Mouse (Mus musculus): Measurements from ENCODE around the gene Aldh16a1. TPM values are rescaled to one million over a fixed set of nuclear protein-coding genes. Genes with fewer than 3 reads are reported as not detected.
"Not testable (repeated sequence)": the region's sequence is repeated elsewhere in the genome, so short reads cannot be mapped to it uniquely, and the experiment has no call there.

Gene Aldh16a1
- polyA plus RNA-seq, 1 experiment from 2014 or later: 28.7 TPM

GRCm38 (mm10) chr7:45129776-45130512 is 24.4 kb downstream of the Aldh16a1 start:
- Histone ChIP-seq H3K27me3 (ENCODE audit: control insufficient read depth, insufficient read depth, low read length) (no peaks in the 10 kb centered on the region), H3K9ac (ENCODE audit: low read depth, low read length) (peak overlapping the region; percentile 77), H3K4me3 (ENCODE audit: low read depth, low read length) (peak overlapping the region; percentile 93), H3K36me3 (ENCODE audit: control insufficient read depth, insufficient read depth, low read length) (peaks cover 24% of the 10 kb centered on the region), H3K4me1 (ENCODE audit: control insufficient read depth, insufficient read depth, low read length) (peaks cover 22% of the 10 kb centered on the region), H3K4me2 (peak overlapping the region; percentile 83), H3K27ac (ENCODE audit: low read depth, low read length) (peak overlapping the region; percentile 85; the same call in 1 of the 2 replicates), H3K9me3 (replicated peaks; ENCODE audit: control insufficient read depth, low read length) (no peaks in the 10 kb centered on the region)
- WGBS (ENCODE audit: insufficient replicate concordance): 49% methylated on average over 15 of the region's 15 CpGs
- no peak for ATAC-seq (replicated peaks; ENCODE audit: insufficient number of reproducible peaks, low FRiP score, low TSS enrichment)

- H3K4me1 ChIP-seq (ENCODE audit: control insufficient read depth, insufficient read depth, low read length): peaks cover 25% of the 10 kb centered on the region
- H3K36me3 ChIP-seq (ENCODE audit: control insufficient read depth, insufficient read depth, low read length): peaks cover 24% of the 10 kb centered on the region
- H3K27me3 ChIP-seq (ENCODE audit: control insufficient read depth, insufficient read depth, low read length): no peaks in the 10 kb centered on the region
- peak overlapping the region; percentile 77 for H3K9ac ChIP-seq (ENCODE audit: low read depth, low read length)
- peak overlapping the region; percentile 93 for H3K4me3 ChIP-seq (ENCODE audit: low read depth, low read length)
- H3K4me2 ChIP-seq: peak overlapping the region; percentile 83
- no peaks in the 10 kb centered on the region for H3K9me3 ChIP-seq (replicated peaks; ENCODE audit: control insufficient read depth, low read length)
- ATAC-seq (replicated peaks; ENCODE audit: insufficient number of reproducible peaks, low FRiP score, low TSS enrichment): peak; percentile 15; the same call in 1 of the 2 replicates
- WGBS (ENCODE audit: insufficient replicate concordance): 3% methylated on average over 17 of the region's 17 CpGs
- H3K27ac ChIP-seq (ENCODE audit: low read depth, low read length): peak overlapping the region; percentile 85
Measured at GRCm38 (mm10) chr7:45129318-45129717, 25.1 kb downstream of the Aldh16a1 start.

- H3K4me2 ChIP-seq: peak within 1 kb of the TSS; percentile 96
- H3K36me3 ChIP-seq (ENCODE audit: control insufficient read depth, insufficient read depth, low read length): peaks cover 24% of the 10 kb centered on the region
- H3K9me3 ChIP-seq (replicated peaks; ENCODE audit: control insufficient read depth, low read length): no peaks in the 10 kb centered on the region
- H3K27ac ChIP-seq (ENCODE audit: low read depth, low read length): peak within 1 kb of the TSS; percentile 95
- peak within 1 kb of the TSS; percentile 93 for H3K4me3 ChIP-seq (ENCODE audit: low read depth, low read length)
- peaks cover 25% of the 10 kb centered on the region for H3K4me1 ChIP-seq (ENCODE audit: control insufficient read depth, insufficient read depth, low read length)
- H3K27me3 ChIP-seq (ENCODE audit: control insufficient read depth, insufficient read depth, low read length): no peaks in the 10 kb centered on the region
- peak within 1 kb of the TSS; percentile 100 for H3K9ac ChIP-seq (ENCODE audit: low read depth, low read length)
- WGBS (ENCODE audit: insufficient replicate concordance): under 1% methylated on average over 48 of the region's 48 CpGs
- peak; percentile 91 for ATAC-seq (replicated peaks; ENCODE audit: insufficient number of reproducible peaks, low FRiP score, low TSS enrichment)
Measured at GRCm38 (mm10) chr7:45128624-45129246, 25.6 kb downstream of the Aldh16a1 start, which contains the start of gene Rpl13a. TSS of gene Rpl13a (minus strand) at chr7:45128761.

GRCm38 (mm10) chr7:45127700-45128224 is 26.6 kb downstream of the Aldh16a1 start:
- whole genome bisulfite sequencing (ENCODE audit: insufficient replicate concordance): under 1% methylated on average over 6 of the region's 6 CpGs

GRCm38 (mm10) chr7:45126844-45127699 is 27.3 kb downstream of the Aldh16a1 start:
- H3K9me3 ChIP-seq (replicated peaks; ENCODE audit: control insufficient read depth, low read length): no peaks in the 10 kb centered on the region
- peak overlapping the region; percentile 96 for H3K4me2 ChIP-seq
- peaks cover 32% of the 10 kb centered on the region for H3K36me3 ChIP-seq (ENCODE audit: control insufficient read depth, insufficient read depth, low read length)
- ATAC-seq (replicated peaks; ENCODE audit: insufficient number of reproducible peaks, low FRiP score, low TSS enrichment): no peak
- H3K9ac ChIP-seq (ENCODE audit: low read depth, low read length): peak overlapping the region; percentile 100
- no peaks in the 10 kb centered on the region for H3K27me3 ChIP-seq (ENCODE audit: control insufficient read depth, insufficient read depth, low read length)
- H3K27ac ChIP-seq (ENCODE audit: low read depth, low read length): peak overlapping the region; percentile 95
- peak overlapping the region; percentile 93 for H3K4me3 ChIP-seq (ENCODE audit: low read depth, low read length)
- WGBS (ENCODE audit: insufficient replicate concordance): 31% methylated on average over 21 of the region's 21 CpGs
- H3K4me1 ChIP-seq (ENCODE audit: control insufficient read depth, insufficient read depth, low read length): peaks cover 35% of the 10 kb centered on the region

More at GRCm38 (mm10) chr7:45127700-45128224, 26.6 kb downstream of the Aldh16a1 start:
- peaks cover 30% of the 10 kb centered on the region for H3K4me1 ChIP-seq (ENCODE audit: control insufficient read depth, insufficient read depth, low read length)
- no peaks in the 10 kb centered on the region for H3K27me3 ChIP-seq (ENCODE audit: control insufficient read depth, insufficient read depth, low read length)
- H3K36me3 ChIP-seq (ENCODE audit: control insufficient read depth, insufficient read depth, low read length): peaks cover 27% of the 10 kb centered on the region
- peak overlapping the region; percentile 96 for H3K4me2 ChIP-seq
- peak overlapping the region; percentile 100 for H3K9ac ChIP-seq (ENCODE audit: low read depth, low read length)
- H3K4me3 ChIP-seq (ENCODE audit: low read depth, low read length): peak overlapping the region; percentile 93
- peak overlapping the region; percentile 95 for H3K27ac ChIP-seq (ENCODE audit: low read depth, low read length)
- H3K9me3 ChIP-seq (replicated peaks; ENCODE audit: control insufficient read depth, low read length): no peaks in the 10 kb centered on the region
- no peak for ATAC-seq (replicated peaks; ENCODE audit: insufficient number of reproducible peaks, low FRiP score, low TSS enrichment)

GRCm38 (mm10) chr7:45126147-45126843 is 28.1 kb downstream of the Aldh16a1 start:
- Histone ChIP-seq H3K4me1 (ENCODE audit: control insufficient read depth, insufficient read depth, low read length) (peaks cover 33% of the 10 kb centered on the region), H3K4me3 (ENCODE audit: low read depth, low read length) (peak overlapping the region; percentile 93), H3K27me3 (ENCODE audit: control insufficient read depth, insufficient read depth, low read length) (no peaks in the 10 kb centered on the region), H3K4me2 (peak overlapping the region; percentile 96), H3K9me3 (replicated peaks; ENCODE audit: control insufficient read depth, low read length) (no peaks in the 10 kb centered on the region), H3K27ac (ENCODE audit: low read depth, low read length) (peak overlapping the region; percentile 95), H3K9ac (ENCODE audit: low read depth, low read length) (peak overlapping the region; percentile 100), H3K36me3 (ENCODE audit: control insufficient read depth, insufficient read depth, low read length) (peaks cover 39% of the 10 kb centered on the region)
- WGBS (ENCODE audit: insufficient replicate concordance): 77% methylated on average over 17 of the region's 17 CpGs
- ATAC-seq (replicated peaks; ENCODE audit: insufficient number of reproducible peaks, low FRiP score, low TSS enrichment): no peak

GRCm38 (mm10) chr7:45125649-45126048 is 28.7 kb downstream of the Aldh16a1 start:
- H3K4me3 ChIP-seq (ENCODE audit: low read depth, low read length); H3K27me3 ChIP-seq (ENCODE audit: control insufficient read depth, insufficient read depth, low read length); ATAC-seq (replicated peaks; ENCODE audit: insufficient number of reproducible peaks, low FRiP score, low TSS enrichment); H3K9ac ChIP-seq (ENCODE audit: low read depth, low read length); H3K9me3 ChIP-seq (replicated peaks; ENCODE audit: control insufficient read depth, low read length): not testable (repeated sequence)
- Histone ChIP-seq H3K4me1 (ENCODE audit: control insufficient read depth, insufficient read depth, low read length) (peaks cover 35% of the 10 kb centered on the region), H3K27ac (ENCODE audit: low read depth, low read length) (0 out of 2 replicates have a peak overlapping the region, but pooled peaks have one; percentile 29), H3K4me2 (peak overlapping the region; percentile 61), H3K36me3 (ENCODE audit: control insufficient read depth, insufficient read depth, low read length) (peaks cover 45% of the 10 kb centered on the region)
- WGBS (ENCODE audit: insufficient replicate concordance): 75% methylated on average over 5 of the region's 5 CpGs

Measured in heart, embryonic 11.5 days (tissue).